In the genomic region with DNA sequence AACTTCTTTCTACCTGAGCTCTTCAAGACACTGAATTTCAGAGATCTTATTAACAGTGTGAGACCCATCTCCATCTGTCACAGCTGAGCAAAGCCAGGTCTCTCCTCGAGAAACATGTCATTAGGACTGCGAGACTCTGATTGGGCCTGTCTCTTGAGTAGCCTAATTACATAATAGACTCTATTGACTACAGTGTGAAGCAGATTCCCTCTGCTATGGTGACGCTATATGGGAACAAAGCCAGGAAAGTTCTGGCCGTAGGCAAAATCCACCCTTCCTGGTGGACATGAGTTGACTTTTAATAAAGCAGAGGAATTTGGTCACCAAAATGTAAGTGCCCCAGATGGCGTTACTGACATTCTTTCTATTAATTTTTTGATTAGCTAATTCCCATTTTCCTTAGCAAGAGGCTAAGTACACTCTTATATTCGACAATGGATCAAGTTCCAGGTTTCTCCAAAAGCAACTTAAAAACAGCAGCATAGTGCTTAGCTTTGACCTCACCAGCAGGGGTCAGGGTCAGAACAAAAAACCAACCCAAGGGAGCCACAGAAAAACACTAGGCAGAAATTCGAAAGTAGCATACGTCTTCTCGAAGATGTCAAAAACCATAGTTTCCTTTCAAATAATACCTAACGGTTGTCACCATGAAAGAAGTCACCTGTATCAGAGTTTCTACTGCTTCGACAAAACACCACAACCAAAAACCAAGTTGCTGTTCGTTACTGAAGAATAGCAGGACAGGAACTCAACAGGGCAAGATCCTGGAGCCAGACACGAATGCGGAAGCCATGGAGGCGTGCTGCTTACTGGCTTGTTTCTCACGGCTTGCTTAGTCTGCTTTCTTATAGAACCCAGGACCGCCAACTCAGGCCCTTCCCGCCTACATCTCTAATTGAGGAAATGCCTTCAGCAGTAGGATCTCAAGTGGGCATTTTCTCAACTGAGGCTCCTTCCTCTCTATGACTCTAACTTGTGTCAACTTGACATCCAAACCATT, we compare ENCODE assay signal across 8 mouse cellular contexts.
DNase-seq lines count a peak whose midpoint lies in the region; ATAC-seq lines count a peak whose summit lies in the region.

No protein-coding gene starts in this region.

- no peak overlapping the region for H3K4me2 ChIP-seq in midbrain, embryonic 13.5 days (replicated peaks)
- no peak overlapping the region for H3K4me2 ChIP-seq in midbrain, embryonic 15.5 days
- H3K4me2 ChIP-seq in forebrain, embryonic 12.5 days: no peak overlapping the region

- H3K9me3 ChIP-seq in midbrain, embryonic 13.5 days: no peaks in the 10 kb centered on the region
- H3K9me3 ChIP-seq in midbrain, embryonic 15.5 days: no peaks in the 10 kb centered on the region
- H3K9me3 ChIP-seq in forebrain, embryonic 12.5 days: no peaks in the 10 kb centered on the region

- H3K36me3 ChIP-seq in midbrain, embryonic 13.5 days: no peaks in the 10 kb centered on the region
- H3K36me3 ChIP-seq in midbrain, embryonic 15.5 days (replicated peaks): no peaks in the 10 kb centered on the region
- no peaks in the 10 kb centered on the region for H3K36me3 ChIP-seq in forebrain, embryonic 12.5 days (replicated peaks)

- H3K9ac ChIP-seq in midbrain, embryonic 13.5 days (replicated peaks): no peak overlapping the region
- H3K9ac ChIP-seq in midbrain, embryonic 15.5 days: no peak overlapping the region
- H3K9ac ChIP-seq in forebrain, embryonic 12.5 days: no peak overlapping the region

- H3K4me1 ChIP-seq in midbrain, embryonic 13.5 days (replicated peaks): peaks cover 7% of the 10 kb centered on the region
- H3K4me1 ChIP-seq in midbrain, embryonic 15.5 days: peaks cover 4% of the 10 kb centered on the region
- H3K4me1 ChIP-seq in forebrain, embryonic 12.5 days: peaks cover 7% of the 10 kb centered on the region; the same call in 1 of the 2 replicates

- H3K27me3 ChIP-seq in midbrain, embryonic 13.5 days: no peaks in the 10 kb centered on the region
- no peaks in the 10 kb centered on the region for H3K27me3 ChIP-seq in midbrain, embryonic 15.5 days (replicated peaks)
- no peaks in the 10 kb centered on the region for H3K27me3 ChIP-seq in forebrain, embryonic 12.5 days

- no peak overlapping the region for H3K27ac ChIP-seq in midbrain, embryonic 13.5 days
- no peak overlapping the region for H3K27ac ChIP-seq in midbrain, embryonic 15.5 days
- H3K27ac ChIP-seq in forebrain, embryonic 12.5 days: no peak overlapping the region

- WGBS in midbrain, embryonic 13.5 days: 69% methylated on average over 18 of the region's 18 CpGs
- WGBS in midbrain, embryonic 15.5 days: 68% methylated on average over 18 of the region's 18 CpGs
- WGBS in forebrain, embryonic 12.5 days: 69% methylated on average over 18 of the region's 18 CpGs

- peak; percentile 65 for DNase-seq in cerebellum, adult 9-10 months
- DNase-seq in cerebellum, adult 9-11 months: no peak
- DNase-seq in retina, postnatal 1 day: peak; percentile 59
- DNase-seq in B cell, adult 2 months: no peak
- DNase-seq in lung, postnatal 4 days: no peak

- ATAC-seq in midbrain, embryonic 13.5 days: peak; percentile 46; the same call in 1 of the 2 replicates
- no peak; the same call in 1 of the 2 replicates for ATAC-seq in midbrain, embryonic 15.5 days (replicated peaks)
- peak; percentile 54; the same call in 1 of the 2 replicates for ATAC-seq in forebrain, embryonic 12.5 days (ENCODE audit: low FRiP score)

- H3K4me3 ChIP-seq in midbrain, embryonic 13.5 days (replicated peaks): no peak overlapping the region
- no peak overlapping the region for H3K4me3 ChIP-seq in midbrain, embryonic 15.5 days
- no peak overlapping the region for H3K4me3 ChIP-seq in forebrain, embryonic 12.5 days (replicated peaks)

Comparison
In these comparisons a context has a peak if more than half of its experiments do, and no peak if none do; other contexts are left out.
1. DNase-seq: peak in cerebellum, adult 9-10 months (single experiment) and retina, postnatal 1 day (single experiment); none in cerebellum, adult 9-11 months (single experiment), B cell, adult 2 months (0 of 2) and lung, postnatal 4 days (0 of 2).